Mouse (Mus musculus) monocyte, adult 59 days (primary cell): ENCODE measurements around the gene Glt8d2. TPM values are rescaled to one million over a fixed set of nuclear protein-coding genes. Genes with fewer than 3 reads are reported as not detected.

Experiments
- total RNA-seq, 2 experiments: library from RNA; stranded (reverse); gene quantifications; one replicate each; pipeline ENCODE4 v1.2.4; 2023

The Glt8d2 gene
- 1 to 10 TPM in 1 of 2 experiments, not detected in 1; 1.5 TPM for total RNA-seq

DNA sequence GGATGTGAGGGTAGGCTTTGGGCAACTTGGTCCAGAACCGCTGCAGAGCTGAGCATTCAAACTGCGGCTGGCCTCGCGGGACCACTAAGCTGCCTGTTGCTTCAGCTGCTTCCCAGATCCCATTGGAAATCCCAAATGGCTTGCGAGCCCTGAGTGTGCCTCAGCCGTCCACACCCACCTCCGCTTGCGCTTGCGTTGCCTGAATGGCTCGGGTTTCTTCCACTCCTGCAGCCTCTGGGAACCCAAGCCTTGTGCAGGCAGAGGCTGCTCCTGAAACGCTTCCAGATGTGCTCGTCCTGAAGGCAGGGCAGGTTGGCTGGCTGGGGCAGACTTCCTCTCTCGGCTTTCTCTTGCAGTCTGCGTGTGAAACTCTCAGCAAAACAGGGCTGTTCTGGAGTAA is at the start of gene Glt8d2:
Glt8d2 (minus strand) TSS at position 157 of the 400 bp plus-strand sequence.

GRCm38 (mm10) chr10:82695956-82696355 is 5.5 kb upstream of the Glt8d2 start, which contains the start of gene Hcfc2:
Gene Hcfc2, plus strand, starts transcription at chr10:82696160.

GRCm38 (mm10) chr10:82629586-82630255 is 60.7 kb downstream of the Glt8d2 start, which contains the start of gene Tdg:
Gene Tdg, plus strand, starts transcription at chr10:82629828.

DNA sequence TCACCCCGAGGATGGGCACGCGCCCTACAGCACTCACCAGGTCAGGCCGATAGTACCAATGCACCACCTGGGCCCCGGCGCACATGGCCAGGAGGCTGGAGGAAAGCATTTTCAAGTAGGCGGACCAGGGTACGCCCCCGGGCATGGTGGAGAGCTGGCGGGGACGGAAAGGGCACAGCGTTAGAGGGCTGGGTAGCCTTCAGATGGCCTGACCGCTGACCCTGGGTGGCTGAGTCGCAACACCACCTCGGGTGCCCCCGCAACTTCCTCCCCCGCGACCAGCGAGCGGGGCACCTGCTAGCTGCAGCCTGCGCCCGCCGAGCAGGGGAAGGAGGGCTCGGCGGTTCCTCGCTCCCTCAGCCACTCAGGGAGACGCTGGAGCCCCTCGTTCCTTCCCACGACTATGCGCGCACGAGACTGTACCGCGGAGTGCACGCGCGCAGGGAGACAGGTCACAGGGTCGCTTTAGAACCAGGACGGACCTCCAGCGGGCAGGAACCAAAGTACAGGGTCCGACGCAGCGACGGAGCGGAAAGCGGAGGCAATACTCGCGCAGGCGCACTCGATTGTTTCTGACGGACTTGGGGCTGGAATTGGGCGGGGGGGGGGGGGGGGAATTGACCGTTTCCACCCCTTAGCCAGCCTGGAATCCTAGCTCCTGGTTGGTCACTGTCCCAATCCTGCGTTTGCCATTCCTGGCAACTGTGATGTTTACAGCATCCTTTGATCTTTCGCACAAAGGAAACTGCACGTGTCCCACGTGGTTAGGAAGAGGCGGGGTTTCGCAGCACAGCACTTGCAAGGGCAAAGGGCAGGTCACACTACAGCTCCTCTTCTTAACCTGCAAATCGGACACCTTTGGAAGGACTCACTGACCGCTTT is 67.5 kb downstream of the Glt8d2 start, which contains the start of gene 1190007I07Rik:
1190007I07Rik (minus strand) TSS at position 558 of the 882 bp plus-strand sequence.

Other genes with a start within 250 kb of the Glt8d2 start
- not detected for gene Gm1553, start 198.0 kb downstream of the Glt8d2 start, total RNA-seq
- 1 to 10 TPM; 5.7 to 7.3 TPM for gene 1190007I07Rik, start 67.4 kb downstream of the Glt8d2 start, total RNA-seq
- 10 to 100 TPM; 35.7 to 47.1 TPM for gene Tdg, start 60.8 kb downstream of the Glt8d2 start, total RNA-seq
- 10 to 100 TPM; 13.7 to 17.5 TPM for gene Hcfc2, start 5.5 kb upstream of the Glt8d2 start, total RNA-seq
- gene Nfyb, start 73.5 kb upstream of the Glt8d2 start, total RNA-seq = 10 to 100 TPM; 17.9 to 20.6 TPM
- gene Txnrd1, start 143.3 kb upstream of the Glt8d2 start, total RNA-seq = 10 to 100 TPM; 76.3 to 88.8 TPM
- gene Eid3, start 176.0 kb upstream of the Glt8d2 start, total RNA-seq = 10 to 100 TPM; 24.4 to 31.0 TPM